Mouse (Mus musculus) bone marrow, adult 2 months (tissue): Measurements from ENCODE around the gene Chst11.

Experiments used
- CTCF ChIP-seq: fragments of 200-500 bp; IDR thresholded peaks from 2 replicates; pipeline ENCODE4 v1.5.1; 2011; ENCODE audit warnings: low read length, control low read depth; ENCODE audit not compliant: control insufficient read depth, insufficient read depth
- POLR2A ChIP-seq: fragments of 200-500 bp; IDR thresholded peaks from 2 replicates; pipeline ENCODE4 v1.6.1; 2011; ENCODE audit warnings: low read depth, mild to moderate bottlenecking, control low read depth, low read length, borderline replicate concordance; ENCODE audit not compliant: control insufficient read depth

DNA sequence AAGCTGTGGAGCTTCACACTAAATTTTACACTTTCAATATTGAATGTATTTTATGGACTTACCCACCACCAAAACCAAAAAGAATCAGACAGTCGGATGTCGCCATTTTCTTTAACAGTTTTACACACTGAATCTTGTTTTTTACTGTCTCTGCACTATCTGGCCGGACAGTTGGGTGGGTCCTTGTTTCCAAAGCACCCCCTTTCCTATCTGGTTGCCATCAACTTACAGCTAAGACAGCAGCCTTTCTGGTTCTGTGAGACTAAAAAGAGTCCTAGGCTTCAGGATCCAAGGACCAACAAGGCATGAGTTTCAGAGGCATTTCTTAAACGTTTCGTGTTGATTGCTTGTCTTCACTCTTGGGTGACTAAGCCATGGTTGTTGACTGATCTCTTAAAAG lies 168.1 kb downstream of the Chst11 start:
- TF ChIP-seq CTCF (no peak), POLR2A (no peak)
